Mouse (Mus musculus) fat pad, adult 2 months (tissue): Measurements from ENCODE around the gene Actl11.
A peak's percentile ranks its signal among the peaks of the same experiment; 100 is the strongest.

Source experiments
- DNase-seq: peaks from one replicate; pipeline ENCODE4 v3.0.0-alpha.2; 2011; ENCODE audit warnings: low read depth, low spot score; ENCODE audit errors: extremely low read depth

Gene Actl11

GRCm38 (mm10) chr9:107961351-107961762 lies 33.1 kb downstream of the Actl11 start:
- DNase-seq = no peak

- no peak for DNase-seq
Observed at GRCm38 (mm10) chr9:107961881-107962280, 33.6 kb downstream of the Actl11 start.

DNA sequence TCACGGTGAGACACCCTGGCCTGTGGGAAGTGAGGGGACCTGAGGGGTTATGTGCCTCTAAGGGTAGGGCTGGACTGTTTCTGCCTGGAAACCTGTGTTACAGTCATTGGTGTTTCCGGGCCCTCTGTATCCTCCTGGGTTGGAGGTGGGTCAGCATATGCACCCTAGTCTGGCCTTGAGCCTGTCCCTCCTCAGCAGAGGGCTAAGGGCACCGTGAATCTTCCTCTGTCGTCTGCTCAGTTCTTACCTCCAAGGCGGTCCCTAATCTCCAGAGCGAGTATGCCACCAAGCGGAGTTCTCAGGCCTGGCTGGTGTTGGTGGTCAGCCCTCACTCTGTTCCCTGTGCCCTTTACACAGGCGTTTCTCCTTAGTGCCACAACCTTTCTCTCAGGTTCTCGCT lies 34.6 kb downstream of the Actl11 start:
- no peak for DNase-seq

DNA sequence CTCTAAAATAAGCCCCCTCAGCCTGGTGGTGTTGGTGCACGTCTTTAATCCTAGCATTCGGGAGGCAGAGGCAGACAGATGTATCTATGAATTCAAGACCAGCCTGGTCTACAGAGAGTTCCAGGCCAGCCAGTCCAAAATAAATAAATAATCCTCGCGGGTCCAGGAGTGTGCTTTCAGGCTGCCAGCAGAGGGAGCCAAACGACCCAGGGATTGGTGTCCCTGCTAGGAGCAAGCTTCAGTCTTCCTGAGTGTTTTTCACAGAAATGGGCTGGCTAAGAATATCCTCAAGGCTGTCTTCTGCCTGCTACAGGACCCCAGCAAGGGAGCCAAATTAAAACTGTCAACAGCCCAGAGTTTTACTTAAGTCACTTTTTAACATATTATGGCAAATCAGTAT lies 35.4 kb downstream of the Actl11 start:
- no peak for DNase-seq

DNA sequence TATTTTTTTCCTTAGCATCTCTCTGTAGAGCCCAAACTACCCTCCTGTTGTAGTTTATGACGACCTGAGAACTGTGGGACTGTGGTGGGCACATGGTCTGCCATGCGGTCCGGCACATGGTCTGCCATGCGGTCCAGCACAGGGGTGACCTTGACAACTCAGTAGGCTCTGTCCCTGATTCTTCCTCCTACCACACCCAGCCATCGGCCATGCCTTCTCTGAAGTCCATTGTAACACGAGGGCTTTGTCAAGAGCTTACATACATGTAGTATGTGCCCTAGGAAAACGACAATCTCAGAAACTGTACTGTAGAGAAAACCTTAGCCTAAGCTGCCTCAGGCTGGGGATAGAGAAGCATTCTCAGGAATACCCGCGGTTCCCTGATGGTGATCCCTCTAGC lies 36.4 kb downstream of the Actl11 start:
- no peak for DNase-seq

GRCm38 (mm10) chr9:107966676-107967075 lies 38.4 kb downstream of the Actl11 start:
- DNase-seq = peak; percentile 68

DNA sequence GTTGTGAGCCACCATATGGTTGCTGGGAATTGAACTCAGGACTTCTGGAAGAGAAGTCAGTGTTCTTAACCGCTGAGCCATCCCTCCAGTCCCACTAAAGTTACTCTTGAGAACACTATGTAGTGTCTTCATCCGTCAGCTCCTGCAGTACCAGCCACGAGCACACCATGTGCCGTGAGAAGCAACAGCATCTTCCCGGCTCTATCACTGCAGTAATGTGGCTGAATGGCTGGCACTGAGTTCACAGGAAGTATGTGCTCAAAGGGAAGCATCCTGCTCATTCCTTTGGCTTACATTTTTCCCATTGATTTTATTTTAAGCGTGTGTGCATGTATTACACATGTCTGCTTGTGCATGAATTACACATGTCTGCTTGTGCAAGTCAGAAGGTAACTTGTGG lies 39.2 kb downstream of the Actl11 start:
- no peak for DNase-seq

DNA sequence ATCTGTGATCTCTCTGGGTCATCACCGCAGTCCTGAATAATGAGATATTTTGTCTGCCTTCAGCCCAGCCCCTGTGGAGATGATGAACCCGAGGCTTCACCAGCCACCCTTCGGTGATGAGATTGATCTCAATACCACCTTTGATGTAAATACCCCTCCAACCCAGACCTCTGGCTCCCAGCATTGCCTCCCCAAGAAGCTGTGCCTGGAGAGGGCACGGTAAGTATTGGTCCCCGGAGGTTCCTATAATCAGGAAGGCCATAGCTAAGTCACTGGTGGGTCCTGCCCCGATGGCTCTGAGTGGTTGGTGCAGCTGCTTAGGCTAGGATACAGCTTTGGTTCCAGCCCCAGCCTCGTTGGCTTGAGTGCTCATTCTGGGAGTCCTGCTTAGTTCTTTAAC lies 40.3 kb downstream of the Actl11 start:
- no peak for DNase-seq

GRCm38 (mm10) chr9:107970311-107970710 lies 42.0 kb downstream of the Actl11 start:
- DNase-seq = no peak

GRCm38 (mm10) chr9:107971690-107972541 lies 43.6 kb downstream of the Actl11 start:
- no peak for DNase-seq

DNA sequence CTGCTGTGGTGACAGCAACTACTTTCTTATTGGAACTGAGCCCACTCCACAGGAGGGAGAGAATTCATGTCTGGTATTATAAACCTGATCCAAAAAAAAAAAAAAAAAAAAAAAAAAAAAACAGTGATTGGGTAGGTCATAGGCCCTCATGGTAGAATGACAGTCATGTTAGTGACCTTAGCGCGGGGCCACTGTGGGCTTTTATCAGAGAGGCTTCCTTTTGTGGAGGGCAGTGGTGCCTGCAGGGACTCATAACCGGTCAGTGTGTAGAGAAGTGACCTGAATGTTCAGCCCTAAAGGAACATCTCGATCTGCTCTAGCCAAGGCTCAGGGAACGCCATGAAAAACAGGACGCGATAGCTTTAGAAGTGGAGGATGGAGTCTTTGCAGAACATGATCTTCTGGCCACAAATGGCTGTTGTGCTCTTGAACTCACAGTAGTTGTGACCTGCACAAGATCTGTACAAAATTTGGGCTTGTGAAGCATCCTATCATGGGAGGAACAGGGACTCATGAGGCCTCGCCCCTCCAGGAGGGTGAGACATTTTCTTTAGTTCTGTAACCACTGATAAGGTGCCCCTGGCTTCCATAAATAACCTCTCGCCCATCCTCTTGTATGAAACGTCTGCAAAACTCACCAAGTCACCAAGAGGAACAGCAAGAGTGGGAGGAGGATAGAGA lies 46.4 kb downstream of the Actl11 start:
- DNase-seq = no peak

GRCm38 (mm10) chr9:107975399-107976386 lies 47.4 kb downstream of the Actl11 start, which contains the start of gene Uba7:
Gene Uba7 (plus strand): TSS chr9:107975505.
- DNase-seq = no peak

DNA sequence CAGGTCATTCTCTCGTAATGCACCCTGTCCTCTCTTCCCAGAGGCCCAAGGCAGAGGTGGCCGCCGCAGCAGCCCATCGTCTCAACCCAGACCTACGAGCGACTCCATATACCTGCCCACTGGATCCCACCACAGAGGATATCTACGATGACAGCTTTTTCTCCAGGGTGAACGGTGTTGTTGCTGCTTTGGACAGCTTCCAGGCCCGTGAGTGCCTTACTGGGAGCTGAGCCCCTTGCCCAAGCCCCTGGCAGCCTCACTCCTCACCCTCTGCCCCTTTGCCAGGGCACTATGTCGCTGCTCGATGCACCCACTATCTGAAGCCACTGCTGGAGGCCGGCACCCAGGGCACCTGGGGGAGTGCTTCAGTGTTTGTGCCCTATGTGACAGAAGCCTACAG lies 50.5 kb downstream of the Actl11 start:
- no peak for DNase-seq
